Mouse (Mus musculus) myocyte (in vitro differentiated cells): Measurements from ENCODE around the gene Gramd1b. TPM values are rescaled to one million over a fixed set of nuclear protein-coding genes. Genes with fewer than 3 reads are reported as not detected.

Experiments
- H3K27me3 ChIP-seq: one replicate; pipeline ENCODE4 v1.6.1; 2011; ENCODE audit not compliant: control insufficient read depth, insufficient read depth, insufficient read length
- H3K36me3 ChIP-seq: one replicate; pipeline ENCODE4 v1.6.1; 2011; ENCODE audit not compliant: control insufficient read depth, insufficient read depth
- H3K4me2 ChIP-seq: one replicate; pipeline ENCODE4 v1.6.1; 2011; ENCODE audit warnings: low read depth, control low read depth
- H3K4me3 ChIP-seq: one replicate; pipeline ENCODE4 v1.5.1; 2011; ENCODE audit warnings: mild to moderate bottlenecking, control low read depth, moderate library complexity
- H3K79me2 ChIP-seq: one replicate; pipeline ENCODE4 v1.6.1; 2011; ENCODE audit not compliant: control insufficient read depth, insufficient read depth
- H3ac ChIP-seq: one replicate; pipeline ENCODE4 v1.6.1; 2011; ENCODE audit not compliant: control insufficient read depth, insufficient read length
- CEBPB ChIP-seq: IDR thresholded peaks from 2 replicates; pipeline ENCODE4 v1.6.1; 2011; ENCODE audit warnings: mild to moderate bottlenecking, moderate library complexity; ENCODE audit not compliant: poor library complexity, insufficient read depth, severe bottlenecking
- E2F4 ChIP-seq: IDR thresholded peaks from one replicate; pipeline ENCODE4 v1.6.1; 2011; ENCODE audit warnings: mild to moderate bottlenecking, control low read depth, moderate library complexity; ENCODE audit not compliant: insufficient read depth
- MAX ChIP-seq: IDR thresholded peaks from one replicate; pipeline ENCODE4 v1.6.1; 2011; ENCODE audit warnings: low read depth, mild to moderate bottlenecking, control low read depth
- MYOD1 ChIP-seq, 3 experiments: IDR thresholded peaks; one replicate each; pipeline ENCODE4 v1.6.1; 2011; ENCODE audit warnings: control low read depth in 2 of 3, low read depth in 2 of 3, mild to moderate bottlenecking in 2 of 3, moderate library complexity in 1 of 3; ENCODE audit not compliant: insufficient read length in 2 of 3, control insufficient read depth in 1 of 3
- MYOG ChIP-seq, 3 experiments: IDR thresholded peaks; one replicate each; pipeline ENCODE4 v1.6.1; 2011; ENCODE audit warnings: control low read depth in 2 of 3, low read depth in 2 of 3, mild to moderate bottlenecking in 2 of 3; ENCODE audit not compliant: insufficient read length in 2 of 3, control insufficient read depth in 1 of 3, insufficient read depth in 1 of 3
- POLR2A ChIP-seq: IDR thresholded peaks from one replicate; pipeline ENCODE4 v1.6.1; 2011; ENCODE audit warnings: low read depth, mild to moderate bottlenecking, control low read depth, moderate library complexity; ENCODE audit not compliant: insufficient read length
- POLR2AphosphoS2 ChIP-seq: IDR thresholded peaks from one replicate; pipeline ENCODE4 v1.6.1; 2011; ENCODE audit warnings: low read depth, control low read depth; ENCODE audit not compliant: insufficient read length
- REST ChIP-seq: IDR thresholded peaks from one replicate; pipeline ENCODE4 v1.6.1; 2011; ENCODE audit warnings: mild to moderate bottlenecking, control low read depth, moderate library complexity; ENCODE audit not compliant: insufficient read depth, insufficient read length
- SRF ChIP-seq: IDR thresholded peaks from one replicate; pipeline ENCODE4 v1.6.1; 2011; ENCODE audit warnings: low read depth; ENCODE audit not compliant: control insufficient read depth, insufficient read length
- TCF12 ChIP-seq: IDR thresholded peaks from one replicate; pipeline ENCODE4 v1.6.1; 2011; ENCODE audit warnings: mild to moderate bottlenecking, control low read depth; ENCODE audit not compliant: poor library complexity, insufficient read depth, severe bottlenecking
- TCF3 ChIP-seq: IDR thresholded peaks from one replicate; pipeline ENCODE4 v1.6.1; 2011; ENCODE audit warnings: low read depth, control low read depth; ENCODE audit not compliant: insufficient read length
- USF1 ChIP-seq: IDR thresholded peaks from one replicate; pipeline ENCODE4 v1.6.1; 2011; ENCODE audit warnings: low read depth, mild to moderate bottlenecking, control low read depth, moderate library complexity
- polyA plus RNA-seq: library from polyadenylated mRNA; unstranded; fragments of >200 nt; fragmentation: generic; extraction: Trizol; gene quantifications from one replicate; pipeline ENCODE4 v1.2.1, GENCODE M21; 2012; ENCODE audit warnings: missing spikeins

The Gramd1b gene
- polyA plus RNA-seq, 1 experiment, result 33.9 TPM

DNA sequence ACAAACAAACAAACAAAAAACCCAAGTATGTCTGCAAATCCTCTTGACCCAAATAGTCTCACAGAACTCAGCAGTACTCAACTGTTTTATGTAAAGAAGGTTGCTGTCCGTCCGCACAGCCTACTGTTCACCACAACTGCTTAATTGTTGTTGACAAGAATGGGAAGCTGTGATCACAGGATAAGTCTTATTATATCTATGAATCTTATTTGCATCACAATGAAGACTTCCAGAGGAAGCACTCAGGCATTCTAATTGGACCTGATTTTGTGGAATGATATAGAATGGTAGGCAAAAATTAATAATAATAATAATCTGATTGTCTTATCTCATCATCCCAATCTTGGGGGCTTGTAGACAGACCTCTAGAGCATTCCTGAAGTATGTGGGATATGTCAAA lies 181.1 kb downstream of the Gramd1b start:
- no peaks in the 10 kb centered on the region for H3K27me3 ChIP-seq
- no peak overlapping the region for H3K4me2 ChIP-seq
- no peak overlapping the region for H3ac ChIP-seq
- no peaks in the 10 kb centered on the region for H3K36me3 ChIP-seq
- no peak overlapping the region for H3K4me3 ChIP-seq
- H3K79me2 ChIP-seq, result peaks cover 3% of the 10 kb centered on the region
- TF ChIP-seq POLR2A (no peak), MAX (no peak), USF1 (no peak), SRF (no peak), MYOG (IDR thresholded peaks at IDR 0.05; ENCODE audit: control insufficient read depth in 1 of 3, insufficient read depth in 1 of 3, insufficient read length in 2 of 3, low read depth in 2 of 3) (no peak), TCF12 (no peak), E2F4 (no peak), MYOD1 (IDR thresholded peaks at IDR 0.05; ENCODE audit: control insufficient read depth in 1 of 3, insufficient read length in 2 of 3, low read depth in 2 of 3) (no peak), TCF3 (no peak), REST (no peak), CEBPB (no peak), POLR2AphosphoS2 (no peak)

DNA sequence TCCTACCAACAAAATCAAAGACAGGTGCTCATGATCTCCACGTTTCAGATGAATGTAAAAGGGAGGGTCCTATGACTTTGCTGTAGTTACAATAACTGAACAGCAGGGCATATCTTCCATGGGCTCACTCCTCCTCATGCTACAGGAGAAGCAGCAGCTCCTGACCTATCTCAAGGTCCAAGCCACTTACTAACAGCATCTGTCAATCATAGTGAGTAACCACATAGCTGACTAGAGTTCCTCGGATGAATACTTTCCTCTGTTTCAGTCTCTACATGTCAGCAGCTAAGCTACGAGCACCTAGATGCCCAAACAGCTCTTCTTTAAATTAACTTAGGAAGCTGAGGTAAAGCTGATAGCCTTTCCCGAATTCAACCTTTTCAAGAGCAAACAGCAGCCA lies 181.6 kb downstream of the Gramd1b start:
- peaks cover 3% of the 10 kb centered on the region for H3K79me2 ChIP-seq
- no peaks in the 10 kb centered on the region for H3K27me3 ChIP-seq
- H3K4me3 ChIP-seq, result no peak overlapping the region
- TF ChIP-seq SRF, result no peak
- TF ChIP-seq POLR2AphosphoS2, result no peak
- no peak for TF ChIP-seq CEBPB
- no peak for TF ChIP-seq E2F4
- no peak for TF ChIP-seq MYOG (IDR thresholded peaks at IDR 0.05; ENCODE audit: control insufficient read depth in 1 of 3, insufficient read depth in 1 of 3, insufficient read length in 2 of 3, low read depth in 2 of 3)
- no peak for TF ChIP-seq MYOD1 (IDR thresholded peaks at IDR 0.05; ENCODE audit: control insufficient read depth in 1 of 3, insufficient read length in 2 of 3, low read depth in 2 of 3)
- TF ChIP-seq MAX, result no peak
- no peak for TF ChIP-seq REST
- TF ChIP-seq TCF3, result no peak
- no peak for TF ChIP-seq TCF12
- TF ChIP-seq POLR2A, result no peak
- TF ChIP-seq USF1, result no peak
- no peaks in the 10 kb centered on the region for H3K36me3 ChIP-seq
- no peak overlapping the region for H3K4me2 ChIP-seq
- H3ac ChIP-seq, result no peak overlapping the region

- TF ChIP-seq TCF12 (no peak), POLR2A (no peak), REST (no peak), MYOD1 (IDR thresholded peaks at IDR 0.05; ENCODE audit: control insufficient read depth in 1 of 3, insufficient read length in 2 of 3, low read depth in 2 of 3) (no peak), USF1 (no peak), POLR2AphosphoS2 (no peak), E2F4 (no peak)
- Histone ChIP-seq H3K79me2 (peaks cover 3% of the 10 kb centered on the region), H3K4me3 (no peak overlapping the region), H3ac (no peak overlapping the region), H3K36me3 (no peaks in the 10 kb centered on the region), H3K4me2 (no peak overlapping the region), H3K27me3 (no peaks in the 10 kb centered on the region)
Observed at GRCm38 (mm10) chr9:40348714-40349233, 182.4 kb downstream of the Gramd1b start.

DNA sequence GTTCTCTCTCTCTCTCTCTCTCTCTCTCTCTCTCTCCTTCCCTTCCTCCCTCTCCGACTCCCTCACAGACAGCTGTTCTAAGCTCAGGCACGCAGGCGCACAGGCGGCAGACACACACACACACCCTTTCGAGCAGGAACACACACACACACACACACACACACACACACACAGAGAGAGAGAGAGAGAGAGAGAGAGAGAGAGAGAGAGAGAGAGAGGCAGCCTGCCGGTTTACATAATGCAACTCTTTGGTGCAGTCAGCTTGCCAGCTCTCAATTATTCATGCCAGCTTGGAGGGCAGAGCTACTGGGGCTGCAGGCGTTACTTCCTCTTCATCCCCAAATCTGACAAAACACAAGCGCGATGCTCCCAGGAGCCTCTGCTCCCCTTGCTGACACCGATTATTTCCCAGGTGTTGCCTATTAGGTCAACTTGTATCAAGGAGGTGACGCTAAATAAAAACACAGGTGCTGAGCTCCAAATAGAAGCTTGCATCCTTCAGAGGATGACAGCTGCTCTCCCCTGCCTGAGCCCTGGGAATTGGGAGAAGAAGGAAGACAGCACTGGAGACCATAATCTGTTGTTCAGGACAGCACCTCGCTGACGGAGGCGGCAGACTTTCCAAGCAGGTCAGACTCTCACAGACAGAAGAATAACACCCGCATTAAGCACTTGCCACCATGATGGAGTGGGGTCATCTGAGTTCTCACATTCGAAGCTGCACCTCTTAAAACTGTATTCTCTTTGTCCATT lies 184.8 kb downstream of the Gramd1b start:
- TF ChIP-seq TCF3, result no peak
- peak; percentile 28 to 70 (median 39) for TF ChIP-seq MYOG (IDR thresholded peaks at IDR 0.05; ENCODE audit: control insufficient read depth in 1 of 3, insufficient read depth in 1 of 3, insufficient read length in 2 of 3, low read depth in 2 of 3)
- peak in 2 of 3 experiments; percentile 46 to 58 for TF ChIP-seq MYOD1 (IDR thresholded peaks at IDR 0.05; ENCODE audit: control insufficient read depth in 1 of 3, insufficient read length in 2 of 3, low read depth in 2 of 3)
- no peak for TF ChIP-seq MAX
- TF ChIP-seq TCF12, result no peak
- TF ChIP-seq POLR2A, result no peak
- TF ChIP-seq SRF, result no peak
- no peak for TF ChIP-seq REST
- no peak for TF ChIP-seq POLR2AphosphoS2
- TF ChIP-seq E2F4, result no peak
- no peak for TF ChIP-seq USF1
- TF ChIP-seq CEBPB, result no peak
- no peaks in the 10 kb centered on the region for H3K36me3 ChIP-seq
- peak overlapping the region; percentile 30 for H3K4me2 ChIP-seq
- peaks cover 3% of the 10 kb centered on the region for H3K79me2 ChIP-seq
- no peak overlapping the region for H3ac ChIP-seq
- no peak overlapping the region for H3K4me3 ChIP-seq
- no peaks in the 10 kb centered on the region for H3K27me3 ChIP-seq
